Mouse (Mus musculus) lung, postnatal 14 days (tissue): ENCODE results near the gene Cdh3.
A peak's percentile ranks its signal among the peaks of the same experiment; 100 is the strongest.

Experiments used
- DNase-seq: peaks from one replicate; pipeline ENCODE4 v3.0.0; 2021

Gene Cdh3

DNA sequence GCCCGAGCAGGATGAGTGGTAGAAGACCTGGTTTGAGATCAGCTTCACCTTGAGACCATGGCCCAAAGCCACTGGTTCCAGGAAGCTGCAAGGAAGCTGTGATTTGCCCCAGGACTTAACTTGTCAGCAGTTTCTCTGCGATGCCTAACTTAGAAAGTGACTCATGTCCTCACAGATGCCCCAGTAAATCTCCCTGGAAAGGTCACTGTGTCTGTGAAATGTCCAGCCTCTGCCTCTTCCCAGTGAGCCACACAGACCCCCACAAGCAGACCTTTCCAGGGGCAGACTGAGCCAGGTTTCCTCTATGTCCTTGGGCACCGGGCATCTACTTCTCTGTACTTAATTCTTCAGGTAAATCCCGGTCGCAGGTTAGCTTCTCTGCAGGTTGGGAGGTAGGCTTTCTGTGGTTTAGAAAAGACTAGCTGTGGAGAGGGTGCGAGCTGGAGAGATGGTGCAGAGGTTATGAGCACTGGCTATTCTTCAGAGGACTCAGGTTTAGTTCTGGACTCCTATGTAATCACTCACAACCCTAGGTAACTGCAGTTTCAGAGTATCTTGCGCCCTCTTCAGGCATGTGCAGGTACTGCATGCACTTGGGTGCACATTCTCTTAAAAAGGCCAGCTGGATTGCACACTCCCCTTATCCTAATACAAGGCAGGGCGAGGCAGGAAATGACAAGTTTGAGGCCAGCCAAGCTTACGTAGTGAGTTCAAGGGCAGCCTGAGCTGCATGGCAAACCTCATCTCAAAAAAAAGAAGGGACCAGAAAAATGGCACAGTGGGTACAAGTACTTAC, 16.7 kb downstream of the Cdh3 start:
- DNase-seq = no peak

DNA sequence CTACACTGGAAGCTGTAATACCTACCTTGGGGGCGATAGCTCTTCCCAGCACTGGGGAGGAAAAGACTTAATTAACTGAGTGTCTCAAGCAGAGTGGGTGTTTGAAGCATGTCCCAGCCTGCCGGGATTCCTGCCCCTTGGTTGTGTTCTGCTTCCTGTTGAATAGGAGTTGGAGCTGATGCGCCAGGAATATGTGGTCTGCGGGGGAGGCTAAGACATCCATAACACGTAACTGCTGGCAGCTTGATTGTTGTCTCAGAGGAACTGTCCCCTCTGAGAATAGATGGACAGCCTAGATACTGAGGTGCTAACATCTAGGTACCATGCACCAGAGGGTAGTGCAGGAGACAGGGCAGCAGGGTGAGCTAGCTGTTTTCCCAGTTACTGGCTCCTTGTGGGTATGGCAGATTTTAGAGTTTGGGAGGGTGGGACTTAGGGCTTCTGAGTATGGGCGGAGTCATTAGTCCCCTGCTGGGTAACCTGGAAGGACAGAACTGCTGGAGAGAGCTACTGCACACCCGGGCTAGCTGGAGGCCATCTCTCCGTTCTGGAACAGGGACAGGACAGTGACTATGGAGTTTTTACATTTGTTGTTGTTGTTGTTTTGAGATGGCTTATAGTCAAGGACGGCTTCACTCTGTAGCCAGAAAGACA, 18.0 kb downstream of the Cdh3 start:
- DNase-seq = no peak

DNA sequence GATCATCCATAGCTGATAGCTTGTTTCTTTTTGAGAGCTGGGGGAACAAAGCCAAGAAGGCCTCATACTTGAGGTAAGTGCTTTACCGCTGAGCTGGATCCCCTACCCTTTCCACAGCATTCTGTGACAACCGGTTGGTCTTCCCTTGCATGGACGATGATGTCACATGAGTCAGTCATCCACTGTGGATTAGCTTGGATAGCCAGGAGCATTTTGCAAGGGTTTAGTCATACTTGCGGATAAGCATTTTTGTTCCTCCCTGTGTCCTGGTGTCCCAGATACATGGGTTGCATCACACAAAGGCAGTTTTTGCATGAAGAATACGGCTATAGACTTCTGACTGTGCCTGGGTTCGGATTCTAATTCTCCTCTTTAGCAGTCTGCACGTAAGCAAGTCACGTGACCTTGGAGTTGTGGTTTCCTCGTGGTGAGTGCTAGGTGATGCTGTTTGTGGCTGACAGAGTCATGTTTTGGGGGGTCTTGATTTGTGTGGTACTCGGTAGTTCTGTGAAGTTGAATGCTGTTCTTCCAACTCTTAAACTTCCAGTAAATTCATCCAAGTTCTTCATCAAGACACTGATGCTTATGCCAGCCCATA, 19.3 kb downstream of the Cdh3 start:
- no peak for DNase-seq

DNA sequence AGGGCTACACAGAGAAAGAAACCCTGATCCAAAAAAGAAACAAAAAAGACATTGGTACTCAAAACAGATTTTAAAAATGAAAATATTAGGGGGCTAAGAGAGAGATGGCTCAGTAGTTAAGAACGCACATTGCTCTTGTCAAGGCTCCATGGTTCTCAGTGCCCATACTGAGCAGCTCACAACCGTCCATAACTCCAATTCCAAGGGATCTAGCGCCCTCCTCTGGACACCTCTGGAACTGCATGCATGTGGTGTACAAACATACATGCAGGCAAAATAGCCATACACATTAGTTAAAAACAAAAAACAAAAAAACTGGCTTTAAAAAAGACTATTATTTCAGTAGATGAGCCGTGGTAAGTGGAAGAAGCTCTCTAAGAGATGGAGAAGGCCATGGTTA, 19.9 kb downstream of the Cdh3 start:
- DNase-seq = no peak

DNA sequence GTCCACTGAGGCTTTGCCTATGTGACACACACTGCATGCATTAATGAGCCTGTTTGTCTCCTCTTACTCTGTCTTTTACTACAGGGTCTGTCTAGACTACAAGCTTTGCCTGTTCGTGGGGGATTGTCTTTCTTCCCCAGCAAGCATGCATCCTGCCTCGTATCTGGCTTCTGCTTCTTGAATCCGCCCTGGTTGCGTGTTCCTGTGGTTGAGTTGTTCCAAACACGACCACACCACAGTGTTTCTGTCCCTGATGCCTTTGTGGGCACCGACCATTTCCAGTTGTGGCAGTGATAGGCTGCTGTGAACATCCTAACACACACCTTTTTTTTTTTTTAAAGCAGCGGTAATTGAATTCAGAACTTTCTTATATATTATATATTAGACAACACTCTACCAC, 23.0 kb downstream of the Cdh3 start:
- no peak for DNase-seq

DNA sequence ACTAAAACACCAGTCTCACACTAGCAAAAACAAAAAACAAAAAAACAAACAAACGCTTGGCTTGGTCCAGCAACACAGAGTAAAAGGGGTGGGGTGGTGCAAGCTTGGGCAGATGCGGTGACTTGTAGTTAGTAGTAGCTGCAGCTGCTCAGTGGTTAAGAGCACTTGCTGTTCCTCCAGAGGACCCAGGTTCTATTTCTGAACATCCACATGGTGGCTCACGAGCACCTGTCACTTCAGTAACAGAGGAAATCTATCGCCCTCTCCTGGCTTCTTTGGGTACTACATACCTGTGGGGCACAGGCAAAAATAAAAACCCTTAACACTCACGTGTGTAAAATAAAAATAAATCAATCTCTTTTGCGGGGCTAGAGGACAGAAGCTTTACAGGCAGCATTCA, 23.8 kb downstream of the Cdh3 start:
- DNase-seq = peak; percentile 80

DNA sequence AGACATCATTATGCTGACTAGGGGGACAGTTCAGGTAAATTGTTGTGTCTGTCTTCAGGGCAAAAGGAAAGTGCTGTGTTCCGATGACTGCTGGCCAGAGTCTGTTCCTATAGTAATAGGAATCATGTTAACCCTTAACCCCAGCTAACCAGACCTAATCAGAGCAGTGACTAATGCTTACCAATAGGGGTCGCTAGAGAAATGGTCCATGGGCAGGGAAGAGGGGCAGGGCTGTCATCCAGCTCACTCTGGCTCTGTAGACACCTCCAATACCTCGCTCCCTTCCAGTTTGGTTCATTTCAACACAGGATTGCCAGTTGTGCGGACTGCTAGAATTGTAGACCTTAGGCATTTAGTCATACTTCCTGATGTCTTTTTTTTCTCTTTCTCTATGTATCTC, 24.8 kb downstream of the Cdh3 start:
- no peak for DNase-seq

DNA sequence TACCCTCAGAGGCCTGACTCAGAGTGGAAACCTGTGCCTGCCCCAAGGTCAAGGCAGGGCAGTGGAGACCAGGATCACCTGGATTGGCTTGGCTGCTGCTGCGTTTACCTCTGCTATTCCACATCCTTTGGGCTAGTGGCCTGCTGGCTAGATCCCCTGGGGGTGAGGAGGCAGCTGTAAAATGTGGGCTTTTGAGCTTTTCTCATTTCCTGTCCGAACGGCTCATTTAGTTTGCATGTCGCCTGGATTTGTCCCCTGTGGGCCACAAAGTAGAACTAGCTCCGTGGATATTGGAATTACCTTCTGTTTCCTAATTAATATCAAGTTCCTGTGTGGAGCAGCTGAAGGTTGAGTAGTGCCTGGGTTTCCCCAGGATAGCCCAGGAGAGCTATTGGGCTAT, 28.5 kb downstream of the Cdh3 start:
- DNase-seq = no peak

DNA sequence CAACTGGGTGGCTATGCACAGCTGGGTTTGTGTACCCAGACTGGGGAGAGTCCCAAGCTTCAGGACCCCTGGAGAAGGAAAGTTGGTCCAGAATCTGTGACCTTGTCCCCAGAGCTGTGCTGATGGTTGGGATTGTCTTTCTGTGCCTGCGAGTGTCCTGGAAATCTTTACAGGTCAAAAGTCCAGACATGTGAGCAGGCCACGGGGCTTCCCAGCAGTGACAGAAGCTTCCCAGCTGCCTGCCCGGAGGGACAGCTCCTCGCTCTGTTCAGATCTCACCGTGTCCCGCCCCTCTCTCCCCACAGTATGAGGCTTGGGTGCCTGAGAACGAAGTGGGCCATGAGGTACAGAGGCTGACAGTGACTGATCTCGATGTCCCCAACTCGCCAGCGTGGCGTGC, 30.3 kb downstream of the Cdh3 start:
- no peak for DNase-seq

DNA sequence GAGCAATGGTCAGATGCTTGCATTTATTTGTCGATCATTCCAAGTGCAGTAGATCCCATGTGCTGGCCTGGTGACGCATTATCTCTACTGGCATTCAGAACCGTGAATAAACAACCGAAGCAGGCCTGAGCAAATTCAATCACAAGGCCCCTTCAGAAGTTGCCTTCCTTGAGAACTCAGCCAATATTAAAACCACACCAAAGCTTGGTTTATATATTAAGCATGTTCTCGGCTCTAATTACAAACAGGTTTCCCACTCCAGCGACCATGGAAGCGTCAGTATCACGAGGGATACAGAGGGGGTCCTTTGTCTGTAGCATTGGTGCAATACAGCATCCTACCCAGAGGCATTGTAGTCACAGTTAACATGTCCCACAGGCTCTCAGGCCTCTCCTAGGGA, 32.4 kb downstream of the Cdh3 start:
- DNase-seq = no peak

DNA sequence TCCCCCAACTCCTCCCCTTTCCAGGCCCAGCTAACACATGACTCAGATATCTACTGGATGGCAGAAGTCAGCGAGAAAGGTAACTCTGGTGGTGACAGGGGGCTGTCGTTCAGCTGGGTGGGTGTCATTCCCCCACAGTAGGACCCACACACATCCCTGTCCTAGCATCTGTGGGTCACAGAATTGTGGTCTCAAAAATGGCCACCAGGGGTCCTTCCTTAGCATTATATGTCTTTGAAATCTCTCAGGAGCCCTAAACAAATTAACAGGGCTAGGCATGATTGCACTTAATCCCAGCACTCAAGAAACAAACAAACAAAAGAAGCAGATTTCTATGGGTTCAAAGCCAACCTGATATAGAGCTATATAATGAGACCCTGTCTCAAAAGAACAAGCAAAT, 34.5 kb downstream of the Cdh3 start:
- DNase-seq = peak; percentile 34

DNA sequence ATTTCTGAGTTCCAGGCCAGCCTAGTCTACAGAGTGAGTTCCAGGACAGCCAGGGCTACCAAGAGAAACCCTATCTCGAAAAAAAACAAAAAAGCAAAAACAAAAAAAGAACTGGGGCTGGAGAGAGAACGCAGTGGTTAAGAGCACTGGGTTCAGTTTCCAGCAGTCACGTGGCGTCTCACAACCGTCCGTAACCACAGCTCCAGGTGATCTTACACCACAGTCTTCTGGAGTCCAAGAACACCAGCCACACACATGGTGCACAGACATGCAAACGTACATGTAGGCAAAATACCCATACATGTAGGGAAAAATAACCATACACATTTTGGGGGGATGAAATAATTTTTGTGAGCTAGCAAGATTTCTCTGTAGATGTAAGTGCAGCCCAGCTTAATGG, 36.1 kb downstream of the Cdh3 start:
- no peak for DNase-seq

DNA sequence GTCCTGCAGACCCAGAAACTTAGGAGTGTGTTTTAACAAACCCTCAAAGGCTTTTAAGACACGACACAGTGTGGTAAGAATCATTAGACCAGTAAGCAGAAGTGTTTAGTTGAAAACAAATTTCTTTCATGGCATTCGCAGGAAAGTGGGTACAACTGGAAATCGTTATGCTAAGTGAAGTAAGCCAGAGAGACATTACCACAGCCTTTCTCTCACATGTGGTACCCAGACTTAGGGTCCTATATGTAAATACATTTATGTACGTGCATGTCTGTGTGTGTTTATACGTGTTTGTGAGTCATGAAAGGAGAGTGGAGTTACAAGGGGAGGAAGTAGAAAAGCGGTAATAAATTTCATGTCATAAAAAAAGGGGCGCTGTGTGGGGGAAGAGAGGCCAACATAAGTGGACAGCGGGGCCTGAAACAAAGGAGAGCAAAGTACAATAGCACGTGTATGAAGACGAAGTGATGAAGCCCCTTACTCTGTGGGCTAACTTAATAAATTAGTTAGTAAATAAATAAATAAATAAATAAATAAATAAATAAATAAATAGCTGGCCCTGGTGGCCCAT, 37.8 kb downstream of the Cdh3 start:
- no peak for DNase-seq

DNA sequence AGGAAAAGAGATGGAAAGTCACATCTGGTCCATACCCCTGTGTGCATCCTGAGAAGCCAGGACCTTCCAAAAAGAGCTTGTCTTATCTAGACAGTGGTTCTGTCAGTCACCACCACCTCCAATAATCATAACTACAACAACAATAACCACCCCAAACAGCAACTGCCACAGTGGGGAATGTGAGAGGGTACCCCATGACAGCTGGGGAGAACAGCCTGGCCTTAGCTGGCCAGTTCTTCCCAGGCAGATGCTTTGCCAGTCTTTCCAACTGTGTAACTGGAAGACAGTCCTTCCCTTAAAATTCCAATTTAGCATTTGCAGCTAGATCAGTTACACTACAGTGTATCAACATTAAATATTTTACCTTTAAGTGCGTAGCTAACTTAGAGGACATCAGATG, 40.2 kb downstream of the Cdh3 start:
- no peak for DNase-seq

DNA sequence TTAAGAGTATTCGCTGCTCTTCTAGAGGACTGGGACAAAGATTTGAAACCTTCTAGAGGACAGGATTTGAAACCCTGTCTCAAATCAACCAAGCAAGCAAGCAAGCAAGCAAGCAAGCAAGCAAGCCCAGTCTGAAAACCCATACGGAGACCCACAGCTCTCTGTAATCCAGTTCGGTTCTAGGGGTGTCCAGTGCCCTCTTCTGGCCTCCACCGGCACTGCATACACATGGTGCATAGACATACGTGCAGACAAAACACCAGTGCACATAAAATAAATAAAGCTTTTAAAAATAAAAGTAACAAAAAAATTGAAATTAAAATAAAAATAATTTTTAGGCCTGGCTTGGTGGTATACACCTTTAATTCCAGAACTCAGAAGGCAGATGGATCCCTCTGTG, 43.3 kb downstream of the Cdh3 start:
- no peak for DNase-seq

DNA sequence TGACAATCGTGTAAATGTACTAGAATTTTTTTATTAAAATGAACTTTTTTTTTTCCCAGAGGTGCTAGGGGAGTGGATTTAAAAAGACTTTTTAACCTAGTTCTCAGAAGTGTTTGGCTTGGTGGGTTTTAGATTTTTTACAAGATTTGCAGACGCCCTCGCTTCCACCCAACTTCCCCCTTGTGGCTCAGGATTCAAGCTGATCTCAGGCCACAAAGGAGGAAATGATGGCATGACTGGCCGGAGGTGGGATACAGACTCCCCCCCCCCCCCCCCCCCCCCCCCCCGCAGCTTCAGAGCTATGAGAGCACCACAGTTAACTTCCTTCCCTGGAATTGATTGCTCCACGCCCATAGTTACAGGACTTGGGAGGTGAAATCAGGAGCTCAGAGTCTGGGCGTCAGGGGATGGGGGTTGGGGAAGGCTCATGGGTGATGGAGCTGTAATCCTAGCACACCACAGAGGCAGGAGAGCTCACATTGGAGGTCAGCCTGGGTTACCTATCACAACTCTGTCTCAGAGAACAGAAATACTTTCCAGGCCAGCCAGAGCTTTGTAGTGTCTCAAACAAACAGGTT, 45.5 kb downstream of the Cdh3 start:
- DNase-seq = no peak

DNA sequence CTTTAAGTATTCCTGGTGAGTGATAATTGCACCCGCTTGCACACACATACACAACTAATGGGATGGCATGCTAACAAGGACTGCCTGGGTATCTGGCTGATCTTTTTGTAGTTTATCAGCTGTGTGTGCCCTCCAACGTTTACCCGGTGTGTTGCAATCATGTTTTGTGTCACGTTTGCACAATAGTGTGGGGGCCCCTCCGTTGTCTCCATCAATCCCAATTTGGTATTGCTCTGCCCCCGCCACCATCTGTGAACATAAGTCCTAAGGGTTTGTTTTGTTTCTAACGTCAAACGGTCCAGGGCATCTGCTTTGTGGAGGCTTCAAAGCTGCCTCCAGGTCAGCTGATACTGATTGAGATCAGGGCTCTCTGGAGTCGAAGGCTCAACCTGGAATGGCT, 49.2 kb downstream of the Cdh3 start:
- no peak for DNase-seq

DNA sequence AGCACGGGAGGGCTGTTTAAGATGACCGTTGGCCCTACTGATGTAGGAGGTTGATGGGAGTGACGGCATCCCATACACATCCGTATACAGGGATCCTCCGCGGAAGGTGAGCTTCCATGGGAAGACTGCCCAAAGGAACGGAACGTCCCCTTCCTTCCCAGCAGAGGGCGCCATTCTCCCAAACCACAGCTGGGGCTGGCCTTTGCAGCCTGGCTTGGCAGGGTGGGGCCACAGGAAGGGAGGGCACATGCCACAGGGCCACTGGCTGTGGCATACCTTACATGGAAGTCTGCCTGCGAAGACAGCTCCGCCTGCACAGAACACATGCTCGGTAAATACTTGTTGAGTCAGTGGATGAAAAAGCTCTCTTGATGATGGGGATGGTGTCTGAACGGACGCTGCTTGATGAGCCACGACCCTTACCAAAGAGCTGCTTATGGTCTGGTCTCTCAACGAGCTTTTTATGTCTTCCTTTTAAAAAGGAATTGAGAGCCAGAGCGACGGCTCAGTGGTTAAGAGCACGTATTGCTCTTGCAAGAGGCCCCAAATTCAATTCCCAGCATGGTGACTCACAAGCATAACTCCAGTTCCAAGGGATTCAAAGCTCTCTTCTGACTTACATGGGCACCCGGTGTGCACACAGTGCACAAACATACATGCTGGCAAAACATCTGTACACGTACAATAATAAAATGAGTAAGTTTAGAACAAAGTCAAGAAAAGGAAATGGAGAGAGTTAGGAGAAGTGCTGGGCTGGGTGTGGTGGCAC, 50.6 kb downstream of the Cdh3 start:
- peak; percentile 84 for DNase-seq

DNA sequence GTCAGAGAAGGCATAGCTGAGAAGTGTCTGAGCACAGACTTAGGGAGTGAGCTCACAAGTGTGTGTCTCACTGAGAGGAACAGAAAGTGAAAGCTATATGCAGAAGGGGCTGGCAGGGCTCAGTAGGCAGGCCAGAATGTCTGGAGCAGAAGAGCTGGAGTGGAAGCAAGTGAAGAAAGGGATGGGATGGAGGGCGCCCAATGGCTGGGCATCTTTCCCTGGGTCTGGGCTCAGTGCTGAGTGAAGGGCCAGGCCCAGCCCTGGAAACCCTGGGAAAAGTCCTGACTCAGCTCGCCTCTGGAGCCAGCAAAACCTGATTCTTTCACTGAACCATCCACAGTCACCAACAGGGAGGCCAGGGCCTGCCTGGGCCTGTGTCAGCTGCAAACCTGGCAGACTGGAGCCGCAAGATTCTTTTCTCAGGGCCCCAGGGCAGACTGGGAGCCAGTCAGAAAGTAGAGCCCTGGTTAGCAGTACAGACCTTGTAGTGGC, 53.0 kb downstream of the Cdh3 start:
- no peak for DNase-seq

DNA sequence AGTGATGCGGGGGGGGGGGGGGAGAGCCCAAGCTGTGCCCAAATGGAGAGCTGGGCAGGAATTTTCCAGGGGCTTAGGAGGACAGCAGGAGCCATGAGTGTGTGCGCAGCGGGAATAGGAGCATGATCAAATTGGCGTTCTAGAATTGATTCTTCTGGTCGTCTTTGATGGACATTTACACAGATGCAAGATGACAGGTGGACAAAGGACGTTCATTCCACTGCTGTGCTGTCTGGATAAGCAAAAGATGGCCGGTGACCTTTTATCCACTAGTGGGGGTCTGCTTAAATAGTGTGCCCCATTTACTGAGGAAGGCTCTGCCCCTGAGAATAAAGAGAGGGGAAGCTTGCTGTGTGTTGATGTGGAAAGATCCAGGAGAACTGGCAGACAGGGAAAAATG, 58.3 kb downstream of the Cdh3 start:
- DNase-seq = no peak

DNA sequence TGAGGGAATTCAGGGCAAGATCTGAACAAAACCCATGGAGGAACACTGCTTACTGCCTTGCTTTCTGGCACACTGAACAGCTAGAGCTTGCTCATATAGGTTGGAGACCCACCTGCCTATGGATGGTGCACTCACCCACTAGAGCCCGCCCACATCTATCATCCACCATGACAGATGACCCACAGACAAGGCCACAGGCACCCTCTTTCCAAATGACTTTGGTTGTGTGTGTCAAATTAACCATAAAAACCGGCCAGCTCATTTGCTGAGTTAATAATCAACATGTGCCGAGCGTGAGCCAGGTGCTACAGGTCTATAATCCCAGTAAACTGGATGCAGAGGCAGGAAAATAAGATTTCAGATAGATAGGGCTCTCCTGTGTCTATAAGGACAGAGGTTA, 59.7 kb downstream of the Cdh3 start:
- DNase-seq = no peak

DNA sequence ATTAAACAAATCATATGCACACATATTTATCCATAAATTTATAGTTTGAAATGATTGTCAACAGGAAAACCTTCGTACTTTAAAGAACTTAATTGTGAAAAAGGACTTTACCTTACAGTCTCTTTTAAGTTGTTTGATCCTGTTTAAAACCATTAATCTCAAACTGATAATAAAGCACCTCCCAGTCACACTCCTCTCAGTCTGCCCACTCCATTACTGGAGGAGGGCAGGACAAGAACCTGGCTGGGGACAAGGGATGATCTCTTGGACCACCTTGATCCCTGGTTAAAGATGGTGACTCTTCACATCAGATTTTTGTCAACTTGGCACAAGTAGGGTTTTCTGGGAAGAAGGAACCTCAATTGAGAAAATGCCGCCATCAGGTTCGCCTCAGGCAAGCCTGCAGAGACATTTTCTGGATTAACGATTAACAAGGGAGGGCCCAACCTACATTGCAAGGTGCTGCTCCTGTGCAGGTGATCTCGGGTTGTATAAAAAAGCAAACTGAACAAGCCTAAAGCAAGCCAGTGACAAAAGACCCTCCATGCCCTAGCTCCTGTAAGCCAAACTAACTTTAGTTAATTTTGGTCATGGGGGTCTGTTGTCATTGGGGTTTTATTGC, 61.0 kb downstream of the Cdh3 start:
- no peak for DNase-seq
